Mouse (Mus musculus) spleen, adult 2 months (tissue): ENCODE results near the gene Thsd4. TPM values are rescaled to one million over a fixed set of nuclear protein-coding genes. Genes with fewer than 3 reads are reported as not detected.

Source experiments
- DNase-seq, 2 experiments: peaks; one replicate each; pipeline versions ENCODE4 v3.0.0 to v3.0.0-alpha.2; 2012 to 2021; ENCODE audit warnings: low spot score in 2 of 2, low read depth in 1 of 2
- H3K27ac ChIP-seq: fragments of 200-500 bp; 2 replicates; pipeline ENCODE4 v1.5.1; 2012; ENCODE audit warnings: low read length, inconsistent platforms; ENCODE audit not compliant: insufficient read depth
- H3K27me3 ChIP-seq: fragments of 200-500 bp; 2 replicates; pipeline ENCODE4 v1.6.1; 2012; ENCODE audit warnings: mild to moderate bottlenecking, moderate library complexity, low read length, inconsistent platforms; ENCODE audit not compliant: control insufficient read depth, insufficient read depth
- H3K36me3 ChIP-seq: fragments of 200-500 bp; 2 replicates; pipeline ENCODE4 v1.6.1; 2012; ENCODE audit warnings: mild to moderate bottlenecking, low read length, inconsistent platforms; ENCODE audit not compliant: control insufficient read depth, insufficient read depth
- H3K4me1 ChIP-seq: fragments of 200-500 bp; 2 replicates; pipeline ENCODE4 v1.6.1; 2011; ENCODE audit warnings: inconsistent platforms; ENCODE audit not compliant: control insufficient read depth, insufficient read depth, insufficient read length
- H3K4me3 ChIP-seq: fragments of 200-500 bp; 2 replicates; pipeline ENCODE4 v1.5.1; 2011; ENCODE audit warnings: mild to moderate bottlenecking, inconsistent platforms; ENCODE audit not compliant: insufficient read depth, insufficient read length; ENCODE audit errors: extremely low read depth
- CTCF ChIP-seq: fragments of 200-500 bp; IDR thresholded peaks from 2 replicates; pipeline ENCODE4 v1.5.1; 2011; ENCODE audit warnings: mild to moderate bottlenecking, inconsistent platforms; ENCODE audit not compliant: insufficient read depth, insufficient read length, insufficient replicate concordance; ENCODE audit errors: extremely low read depth
- POLR2A ChIP-seq: fragments of 200-500 bp; IDR thresholded peaks from 2 replicates; pipeline ENCODE4 v1.6.1; 2011; ENCODE audit warnings: low read depth, low read length, inconsistent platforms
- WGBS: fragments of 180-500 bp; shearing (Covaris S2); methylation state at CpG from one replicate; pipeline ENCODE4 v1.1.7; 2018; 5-methylcytosine and 5-hydroxymethylcytosine counted together
- polyA plus RNA-seq: library from polyadenylated mRNA; depleted of rRNA; stranded (reverse); fragments of >200 nt; gene quantifications from 2 replicates; pipeline ENCODE4 v1.2.3, GENCODE M21; 2012

Gene Thsd4
- polyA plus RNA-seq, 1 experiment: 0.95 TPM

GRCm38 (mm10) chr9:60053117-60053516 is 468.7 kb downstream of the Thsd4 start:
- no peaks in the 10 kb centered on the region for H3K36me3 ChIP-seq
- H3K4me3 ChIP-seq: no peak overlapping the region
- WGBS: 93% methylated on average over 5 of the region's 5 CpGs
- H3K4me1 ChIP-seq: no peaks in the 10 kb centered on the region
- H3K27me3 ChIP-seq: no peaks in the 10 kb centered on the region
- no peak for DNase-seq
- TF ChIP-seq POLR2A: no peak
- TF ChIP-seq CTCF: no peak
- no peak overlapping the region for H3K27ac ChIP-seq

DNA sequence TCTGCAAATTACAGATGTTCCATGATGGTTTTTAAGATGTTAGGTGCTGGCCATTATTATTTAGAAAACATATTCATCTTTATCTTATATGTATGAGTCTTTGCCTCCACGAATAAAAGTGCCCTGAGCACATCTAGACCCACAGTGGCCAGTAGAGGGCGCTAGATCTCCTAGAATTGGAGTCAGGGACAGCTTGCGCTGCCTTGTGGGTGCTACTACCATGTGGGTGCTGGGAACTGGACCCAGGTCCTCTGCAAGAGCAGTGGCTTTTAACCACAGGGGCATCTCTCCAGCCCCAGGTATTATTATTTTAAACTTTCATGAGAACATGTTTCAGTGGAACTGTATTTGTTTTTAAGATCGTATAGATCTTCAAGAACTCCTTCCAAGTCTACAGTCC is 469.4 kb downstream of the Thsd4 start:
- no peaks in the 10 kb centered on the region for H3K4me1 ChIP-seq
- no peak overlapping the region for H3K27ac ChIP-seq
- no peak for DNase-seq
- WGBS: 79% methylated on average over 4 of the region's 4 CpGs
- H3K4me3 ChIP-seq: no peak overlapping the region
- no peaks in the 10 kb centered on the region for H3K36me3 ChIP-seq
- no peak for TF ChIP-seq POLR2A
- TF ChIP-seq CTCF: no peak
- no peaks in the 10 kb centered on the region for H3K27me3 ChIP-seq

GRCm38 (mm10) chr9:60043175-60043574 is 478.7 kb downstream of the Thsd4 start:
- TF ChIP-seq POLR2A (no peak), CTCF (no peak)
- 63% methylated on average over 1 of the region's 1 CpGs for WGBS

DNA sequence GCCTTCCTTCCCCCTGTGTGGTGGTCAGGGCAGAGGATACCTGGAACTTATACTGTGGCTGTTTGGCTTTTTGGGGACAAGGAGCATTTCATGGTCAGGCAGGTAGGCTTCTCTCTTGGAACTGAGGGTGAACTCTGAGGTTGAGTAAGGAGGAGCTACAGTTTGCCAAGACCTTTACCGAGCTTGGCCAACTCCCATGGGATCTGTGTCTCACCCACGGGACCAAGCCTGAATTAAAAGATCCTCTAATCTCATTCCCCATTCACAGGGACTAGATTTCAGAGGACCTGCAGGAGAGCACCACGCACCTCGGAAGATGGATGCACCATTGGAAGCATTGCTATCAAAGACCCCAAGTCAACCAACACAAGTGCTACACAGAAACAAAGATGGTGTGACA is 487.0 kb downstream of the Thsd4 start:
- Histone ChIP-seq H3K4me1 (no peaks in the 10 kb centered on the region), H3K27ac (no peak overlapping the region), H3K36me3 (no peaks in the 10 kb centered on the region), H3K4me3 (no peak overlapping the region), H3K27me3 (no peaks in the 10 kb centered on the region)
- 82% methylated on average over 4 of the region's 4 CpGs for WGBS
- no peak for TF ChIP-seq CTCF
- TF ChIP-seq POLR2A: no peak
- DNase-seq: no peak

More at GRCm38 (mm10) chr9:60043175-60043574, 478.7 kb downstream of the Thsd4 start:
- Histone ChIP-seq H3K36me3 (no peaks in the 10 kb centered on the region), H3K27me3 (no peaks in the 10 kb centered on the region), H3K27ac (no peak overlapping the region), H3K4me3 (no peak overlapping the region), H3K4me1 (no peaks in the 10 kb centered on the region)
- DNase-seq: no peak

- 89% methylated on average over 4 of the region's 4 CpGs for WGBS
Measured at GRCm38 (mm10) chr9:60027234-60027633, 494.6 kb downstream of the Thsd4 start.

GRCm38 (mm10) chr9:60026795-60027194 is 495.1 kb downstream of the Thsd4 start:
- TF ChIP-seq CTCF (no peak), POLR2A (no peak)
- WGBS: 41% methylated on average over 2 of the region's 2 CpGs
- DNase-seq: no peak

More at GRCm38 (mm10) chr9:60027234-60027633, 494.6 kb downstream of the Thsd4 start:
- no peak for DNase-seq
- TF ChIP-seq POLR2A (no peak), CTCF (no peak)
- Histone ChIP-seq H3K4me1 (no peaks in the 10 kb centered on the region), H3K27me3 (no peaks in the 10 kb centered on the region), H3K36me3 (no peaks in the 10 kb centered on the region), H3K27ac (no peak overlapping the region), H3K4me3 (no peak overlapping the region)

GRCm38 (mm10) chr9:60025919-60026318 is 495.9 kb downstream of the Thsd4 start:
- 87% methylated on average over 6 of the region's 6 CpGs for WGBS
- H3K27me3 ChIP-seq: no peaks in the 10 kb centered on the region
- DNase-seq: no peak
- no peaks in the 10 kb centered on the region for H3K4me1 ChIP-seq
- H3K36me3 ChIP-seq: no peaks in the 10 kb centered on the region
- no peak overlapping the region for H3K4me3 ChIP-seq
- no peak overlapping the region for H3K27ac ChIP-seq
- TF ChIP-seq CTCF (no peak), POLR2A (no peak)

More at GRCm38 (mm10) chr9:60026795-60027194, 495.1 kb downstream of the Thsd4 start:
- Histone ChIP-seq H3K4me3 (no peak overlapping the region), H3K4me1 (no peaks in the 10 kb centered on the region), H3K27ac (no peak overlapping the region), H3K36me3 (no peaks in the 10 kb centered on the region), H3K27me3 (no peaks in the 10 kb centered on the region)
